Mouse (Mus musculus): ENCODE data around the gene Cbx1.

The Cbx1 gene

DNA sequence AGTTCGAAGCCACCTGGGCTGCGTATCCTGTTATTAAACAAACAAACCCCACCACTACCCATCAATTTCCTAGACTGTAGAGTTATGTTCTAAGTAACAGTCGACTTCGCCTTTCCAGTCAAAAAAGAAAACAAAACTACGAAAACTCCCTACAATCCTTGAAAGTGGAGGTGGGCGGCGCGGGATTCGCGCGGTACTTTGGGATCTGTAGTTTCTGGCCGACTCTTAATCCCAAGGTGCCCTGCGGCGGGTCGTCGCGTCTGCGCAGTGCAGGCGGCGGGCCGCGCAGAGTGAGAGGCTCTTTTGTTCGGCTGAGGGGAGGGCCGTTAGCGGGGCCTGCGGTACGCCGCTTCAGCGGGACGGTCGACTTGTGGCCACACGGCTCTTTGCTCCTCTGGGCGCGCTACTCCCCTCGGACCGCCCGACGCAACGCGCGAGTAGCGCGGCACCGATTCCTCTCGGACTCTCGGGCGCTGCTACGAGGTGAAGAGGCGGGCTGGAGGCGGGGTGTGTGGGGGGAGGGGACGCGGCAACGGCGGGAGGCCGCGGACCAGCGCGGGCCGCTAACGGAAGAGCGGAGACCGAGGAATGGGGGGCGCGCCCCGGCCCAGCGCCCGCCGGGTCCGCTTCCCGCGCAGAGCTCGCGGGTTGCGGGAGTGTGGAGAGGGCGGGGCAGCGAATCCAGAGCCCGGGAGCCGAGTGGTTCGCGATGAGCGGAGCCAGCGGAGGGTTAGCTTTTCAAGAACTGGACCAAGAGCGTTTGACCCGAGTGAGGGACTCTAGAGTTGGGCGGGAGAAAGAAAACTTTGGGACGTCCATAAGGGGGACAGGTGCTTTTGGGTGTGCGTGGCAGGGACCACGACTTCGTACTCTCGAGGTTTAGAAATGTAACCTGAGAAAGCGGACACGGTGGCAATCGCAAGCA lies at the start of gene Cbx1:
TSS of gene Cbx1 (plus strand) at position 257 of the 925 bp plus-strand sequence.
- peak; percentile 86 for DNase-seq

GRCm38 (mm10) chr11:96740796-96741195 lies 48.1 kb upstream of the Cbx1 start:
- no peak for DNase-seq

DNA sequence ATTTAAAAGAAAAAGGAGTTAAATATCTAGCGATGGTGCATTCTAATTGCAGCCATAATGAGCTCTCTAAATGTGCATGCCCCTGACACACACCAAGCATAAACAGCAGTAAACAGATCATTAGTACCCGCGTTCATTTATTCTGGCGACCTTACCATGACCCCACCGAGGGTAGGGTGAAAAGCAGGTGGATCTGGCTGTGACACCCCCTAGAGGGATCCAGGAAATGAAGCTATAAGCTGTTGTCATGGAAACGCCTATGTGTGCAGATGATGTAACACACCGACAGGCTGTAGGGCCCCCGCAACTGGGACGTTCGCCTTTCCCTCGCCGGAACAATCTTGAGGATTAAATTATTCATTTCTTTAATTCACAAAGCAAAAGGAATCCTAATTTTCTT lies 46.9 kb upstream of the Cbx1 start:
- peak; percentile 31 for DNase-seq

DNA sequence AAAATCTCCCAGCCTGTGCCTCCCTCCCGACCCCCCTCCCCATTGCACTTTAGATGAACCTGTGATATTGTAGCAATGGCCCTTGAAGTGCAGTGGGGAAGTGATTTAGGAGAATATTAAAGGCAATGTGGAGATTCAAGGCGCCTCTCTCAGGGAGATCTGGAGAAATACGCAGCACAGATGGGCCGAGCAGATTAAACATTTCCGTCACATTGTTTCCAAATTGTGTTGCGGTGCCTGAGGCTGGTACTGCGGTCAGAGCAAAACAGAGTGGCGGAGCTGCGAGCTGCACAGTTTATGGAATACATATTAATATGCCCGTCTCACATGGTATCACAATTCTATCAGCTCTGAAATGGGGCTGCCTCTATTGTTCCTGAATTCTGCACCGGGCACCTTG lies 45.9 kb upstream of the Cbx1 start:
- no peak for DNase-seq

- DNase-seq = no peak
These were observed 45.0 kb upstream of the Cbx1 start for GRCm38 (mm10) chr11:96743891-96744290.

GRCm38 (mm10) chr11:96746648-96747047 lies 42.3 kb upstream of the Cbx1 start:
- no peak for DNase-seq

DNA sequence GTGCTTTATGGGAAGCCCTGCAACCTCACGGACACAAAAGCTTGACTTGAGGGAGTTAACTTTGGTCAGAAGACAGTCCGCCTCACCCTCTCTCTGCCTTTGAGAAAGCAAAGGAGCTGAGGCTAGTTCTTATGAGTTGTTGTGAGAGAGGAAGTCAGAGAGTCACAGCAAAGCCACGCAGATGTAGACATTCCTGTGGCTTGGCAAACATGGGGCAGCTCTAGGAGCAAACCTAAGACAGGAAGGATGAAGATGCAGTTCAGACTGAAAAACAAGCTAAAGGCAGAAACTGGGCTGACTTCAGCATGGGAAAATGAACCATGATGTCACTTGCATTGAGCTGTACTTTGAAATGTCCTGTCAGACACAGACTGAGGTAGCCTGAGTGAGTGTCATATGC lies 41.4 kb upstream of the Cbx1 start:
- DNase-seq = no peak

- DNase-seq = no peak
These were observed 33.6 kb upstream of the Cbx1 start for GRCm38 (mm10) chr11:96755298-96755697.

GRCm38 (mm10) chr11:96757421-96757820 lies 31.5 kb upstream of the Cbx1 start:
- DNase-seq = no peak

DNA sequence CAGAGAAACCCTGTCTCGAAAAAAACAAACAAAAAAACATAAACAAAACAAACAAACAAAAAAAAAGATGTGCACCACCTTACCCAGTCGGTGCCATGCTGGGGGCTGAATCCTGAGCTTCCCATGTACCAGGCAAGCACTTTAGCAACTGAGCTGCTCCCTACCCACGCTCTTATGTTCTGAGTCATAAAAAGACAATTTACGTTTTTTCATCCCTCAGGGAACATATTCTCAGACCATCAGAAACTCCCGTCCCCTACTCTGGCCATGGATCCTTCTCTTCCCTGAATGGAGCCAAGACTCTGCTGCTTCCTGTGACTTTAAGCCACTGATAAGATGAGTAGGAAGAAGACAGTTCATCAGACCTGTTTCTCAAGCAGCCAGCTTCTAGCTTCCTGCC lies 30.5 kb upstream of the Cbx1 start:
- DNase-seq = no peak

DNA sequence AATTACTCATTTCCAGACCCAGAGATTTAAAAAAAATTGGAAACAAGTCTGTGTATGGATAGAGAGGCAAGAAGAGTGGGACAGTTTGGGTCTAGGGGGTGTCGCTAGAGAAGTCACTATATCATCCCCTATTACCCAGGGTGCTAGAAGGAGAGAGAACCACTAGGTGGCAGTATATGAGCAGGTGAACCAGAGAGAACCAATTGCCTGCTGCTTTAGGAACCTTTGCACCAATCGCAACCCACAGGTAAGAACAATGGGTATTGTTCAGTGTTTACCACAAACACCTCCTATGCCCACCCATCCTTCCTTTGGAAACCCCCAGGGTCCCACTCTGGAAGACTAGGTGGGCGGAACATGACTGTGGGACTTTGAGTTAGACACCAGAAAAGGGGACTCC lies 28.9 kb upstream of the Cbx1 start:
- no peak for DNase-seq

DNA sequence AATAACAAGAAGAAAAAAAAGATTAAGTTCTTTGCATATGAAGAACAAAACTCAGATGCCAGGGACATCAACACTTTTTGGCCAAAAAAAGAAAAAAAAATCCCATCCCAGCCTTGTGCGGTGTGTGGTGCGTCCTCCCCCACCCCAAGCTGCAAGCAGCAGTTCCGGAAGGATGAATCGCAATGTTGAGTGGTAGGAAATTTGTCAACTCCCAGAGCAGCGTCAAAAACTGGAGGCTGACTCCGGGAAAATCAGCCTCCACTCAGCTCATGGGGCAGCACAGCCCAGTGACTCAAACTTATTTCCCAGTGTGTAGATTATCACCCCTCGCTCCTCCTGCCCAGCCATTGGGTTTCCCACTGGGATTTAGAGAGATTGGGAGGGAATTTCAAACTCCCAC lies 26.9 kb upstream of the Cbx1 start:
- DNase-seq = no peak

GRCm38 (mm10) chr11:96762742-96763470 lies 26.0 kb upstream of the Cbx1 start:
- peak; percentile 35 for DNase-seq

- no peak for DNase-seq
These were observed 24.2 kb upstream of the Cbx1 start for GRCm38 (mm10) chr11:96764511-96765350.

GRCm38 (mm10) chr11:96765645-96766044 lies 23.3 kb upstream of the Cbx1 start:
- no peak for DNase-seq

DNA sequence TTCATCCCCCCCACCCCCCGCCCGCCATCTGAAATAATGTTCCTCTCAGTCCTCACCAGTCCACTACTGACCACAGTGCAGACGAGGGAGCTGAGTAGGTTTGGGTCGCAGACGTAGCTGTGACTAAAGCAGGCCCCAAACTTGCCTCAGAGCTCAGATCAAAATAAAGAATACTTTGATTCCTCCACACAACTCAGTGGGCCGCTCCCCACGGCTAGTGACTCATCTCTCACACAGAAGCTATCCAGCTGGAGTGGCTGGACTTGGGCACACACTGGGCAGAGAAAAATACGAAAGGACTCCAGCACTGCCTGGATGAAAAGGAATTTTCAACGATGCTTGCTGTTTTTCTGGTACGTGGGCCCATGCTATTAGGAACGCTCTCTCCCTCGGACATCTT lies 22.4 kb upstream of the Cbx1 start:
- no peak for DNase-seq

DNA sequence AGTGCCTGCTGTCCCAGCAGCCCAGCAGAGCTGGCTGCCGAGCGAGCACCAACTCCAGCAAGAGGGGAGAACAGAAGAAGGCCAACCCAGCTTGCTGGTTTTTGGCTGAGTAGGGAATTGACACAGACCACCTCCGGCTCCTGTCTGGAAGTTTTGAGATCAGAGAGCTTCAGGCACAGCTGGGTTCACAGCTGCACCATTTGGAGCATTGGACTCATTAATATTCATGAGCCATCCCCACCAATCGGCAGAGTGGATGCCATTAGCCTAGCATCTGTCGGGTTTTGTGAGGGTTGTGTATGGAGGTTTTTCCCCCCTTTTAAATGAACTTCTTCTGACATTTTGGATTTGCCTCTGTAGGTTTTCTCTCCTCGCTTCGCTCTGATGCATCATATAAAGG lies 21.8 kb upstream of the Cbx1 start:
- no peak for DNase-seq

DNA sequence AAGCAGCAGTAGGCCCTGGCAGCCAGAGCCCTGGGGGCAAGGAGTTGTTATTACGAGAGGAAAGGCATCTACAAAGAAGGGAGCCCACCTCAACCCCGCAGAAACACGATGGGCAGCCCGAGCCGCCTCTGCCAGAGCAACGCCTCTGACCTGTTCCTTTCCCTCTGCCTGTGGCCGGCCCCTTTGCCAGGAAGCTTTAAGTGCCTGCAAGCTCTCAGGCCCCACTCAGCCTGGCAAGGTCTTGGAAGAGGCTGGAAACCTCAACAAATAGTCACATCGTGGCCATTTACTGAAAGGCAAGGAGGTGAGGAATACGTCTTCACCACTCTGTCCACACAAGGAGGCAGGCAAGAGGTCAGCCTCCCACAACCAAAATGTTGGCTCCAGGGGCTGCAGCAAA lies 20.7 kb upstream of the Cbx1 start:
- no peak for DNase-seq

DNA sequence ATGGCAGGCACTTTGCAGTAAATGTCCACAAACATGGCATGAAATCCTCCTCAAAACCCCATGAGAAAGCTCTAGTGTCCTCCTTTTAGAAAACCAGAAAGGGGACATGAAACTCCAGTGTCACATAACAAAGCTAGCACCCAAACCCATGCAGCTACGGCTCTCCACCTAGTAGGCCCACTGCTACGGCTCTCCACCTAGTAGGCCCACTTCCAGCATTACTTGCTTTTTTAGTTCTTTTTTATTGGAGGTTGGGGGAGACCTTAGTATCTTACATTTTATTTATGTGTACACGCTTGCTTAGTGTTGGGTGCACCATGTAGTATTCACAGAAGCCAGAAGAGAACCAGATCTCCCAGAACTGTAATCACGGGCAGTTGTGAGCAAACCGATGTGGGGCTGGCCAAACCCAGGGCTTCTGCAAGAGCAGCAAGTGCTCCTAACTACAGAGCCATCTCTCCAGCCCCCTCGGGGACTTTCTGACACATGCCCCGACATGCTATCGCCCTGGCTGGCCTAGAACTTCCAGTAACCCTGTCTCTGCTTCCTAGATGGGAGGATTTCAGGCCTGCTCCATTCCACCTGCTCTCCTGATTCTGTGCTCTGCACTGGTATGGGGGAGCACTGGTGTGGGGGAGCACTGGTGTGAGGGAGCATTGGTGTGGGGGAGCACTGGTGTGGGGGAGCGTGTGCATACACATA lies 17.5 kb upstream of the Cbx1 start:
- no peak for DNase-seq

GRCm38 (mm10) chr11:96772413-96772812 lies 16.5 kb upstream of the Cbx1 start:
- no peak for DNase-seq

GRCm38 (mm10) chr11:96774536-96774935 lies 14.4 kb upstream of the Cbx1 start:
- DNase-seq = no peak

DNA sequence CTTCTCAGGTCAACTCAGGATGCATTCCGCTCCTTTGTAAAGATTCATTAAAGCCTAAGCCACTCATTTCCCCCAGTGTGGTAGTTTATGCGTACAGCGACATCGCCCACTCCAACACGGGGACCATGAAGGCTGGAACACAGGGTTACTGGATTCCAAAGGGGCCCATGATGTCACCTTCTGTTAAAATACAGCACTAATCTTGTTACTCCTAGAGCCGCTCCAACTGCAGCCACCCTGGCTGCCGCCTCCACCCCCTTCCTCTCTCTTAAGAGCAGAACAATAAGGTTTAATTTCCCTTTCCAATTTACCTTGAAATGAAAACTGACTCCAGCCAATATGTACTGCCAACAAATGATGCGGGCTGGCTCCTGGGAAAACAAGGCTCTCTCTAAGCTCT lies 13.9 kb upstream of the Cbx1 start:
- DNase-seq = no peak

DNA sequence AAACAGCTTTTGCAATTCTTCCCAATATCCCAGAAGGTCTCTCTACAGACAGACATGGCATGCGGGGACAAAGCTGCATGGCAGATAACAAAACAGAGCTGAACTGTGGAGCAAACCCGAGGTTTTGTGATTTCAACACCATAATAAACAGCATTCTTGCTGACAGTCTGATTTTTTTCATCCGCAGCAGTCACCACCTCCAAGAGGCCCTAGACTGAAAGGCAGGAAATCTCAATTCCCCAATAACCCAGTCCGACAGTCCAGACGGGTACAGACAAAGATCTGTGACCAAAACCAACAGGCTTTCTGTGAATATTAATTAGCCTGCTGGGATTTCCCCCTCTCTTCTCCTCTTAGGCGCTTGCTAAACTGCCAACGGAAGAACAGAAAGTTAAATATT lies 13.3 kb upstream of the Cbx1 start:
- DNase-seq = no peak

Measured in right cerebral cortex, postnatal 14 days (tissue).